Mouse (Mus musculus) small intestine, adult 2 months (tissue): ENCODE data around the gene Armc7.

Experiments
- CTCF ChIP-seq: fragments of 200-500 bp; IDR thresholded peaks from 2 replicates; pipeline ENCODE4 v1.5.1; 2012; ENCODE audit warnings: low read depth, mild to moderate bottlenecking, control low read depth, inconsistent platforms, low read length, moderate library complexity, mixed read lengths; ENCODE audit not compliant: insufficient replicate concordance, insufficient read length; ENCODE audit errors: extremely low read depth
- POLR2A ChIP-seq: fragments of 200-500 bp; IDR thresholded peaks from 2 replicates; pipeline ENCODE4 v1.6.1; 2012; ENCODE audit warnings: low read depth, mild to moderate bottlenecking, control low read depth, inconsistent platforms, low read length, moderate library complexity

GRCm38 (mm10) chr11:115483278-115483677 lies 7.8 kb downstream of the Armc7 start:
- TF ChIP-seq CTCF (no peak), POLR2A (no peak)
